8 mouse cellular contexts compared by ENCODE assay signal in genomic region chr12:69485652-69486651, GRCm38 (mm10).
A peak's percentile ranks its signal among the peaks of the same experiment; 100 is the strongest.
DNase-seq lines count a peak whose midpoint lies in the region; ATAC-seq and TF ChIP-seq lines count a peak whose summit lies in the region.

No protein-coding gene starts in this region.

- WGBS in heart, embryonic 15.5 days: 35% methylated on average over 14 of the region's 14 CpGs
- WGBS in kidney, postnatal 0 days: 32% methylated on average over 14 of the region's 14 CpGs
- 15% methylated on average over 14 of the region's 14 CpGs for WGBS in macrophage (ENCODE audit: missing documents)

- no peaks in the 10 kb centered on the region for H3K36me3 ChIP-seq in heart, embryonic 15.5 days
- H3K36me3 ChIP-seq in kidney, postnatal 0 days (ENCODE audit: insufficient read depth, low read length): no peaks in the 10 kb centered on the region
- H3K36me3 ChIP-seq in macrophage (ENCODE audit: inconsistent target): no peaks in the 10 kb centered on the region

- H3K9ac ChIP-seq in heart, embryonic 15.5 days: no peak overlapping the region
- no peak overlapping the region for H3K9ac ChIP-seq in kidney, postnatal 0 days (ENCODE audit: low read depth, low read length)

- ATAC-seq in heart, embryonic 15.5 days (replicated peaks; ENCODE audit: insufficient number of reproducible peaks, insufficient read depth, low FRiP score, low read depth): no peak; the same call in 1 of the 2 replicates
- ATAC-seq in kidney, postnatal 0 days (replicated peaks; ENCODE audit: low FRiP score, low read depth): no peak; the same call in 1 of the 2 replicates

- peak overlapping the region; percentile 31 for H3K4me2 ChIP-seq in heart, embryonic 15.5 days
- H3K4me2 ChIP-seq in kidney, postnatal 0 days (ENCODE audit: low read length): no peak overlapping the region; the same call in 1 of the 2 replicates

- no peak overlapping the region for H3K27ac ChIP-seq in heart, embryonic 15.5 days
- no peak overlapping the region for H3K27ac ChIP-seq in kidney, postnatal 0 days
- H3K27ac ChIP-seq in macrophage: peak overlapping the region; percentile 89

- peaks cover 8% of the 10 kb centered on the region for H3K4me1 ChIP-seq in heart, embryonic 15.5 days (replicated peaks)
- no peaks in the 10 kb centered on the region for H3K4me1 ChIP-seq in kidney, postnatal 0 days (replicated peaks; ENCODE audit: insufficient read depth, low read length)

- H3K4me3 ChIP-seq in heart, embryonic 15.5 days: no peak overlapping the region
- no peak overlapping the region for H3K4me3 ChIP-seq in kidney, postnatal 0 days (replicated peaks; ENCODE audit: low read depth, low read length)
- no peak overlapping the region for H3K4me3 ChIP-seq in macrophage (ENCODE audit: inconsistent target)

- H3K27me3 ChIP-seq in heart, embryonic 15.5 days: no peaks in the 10 kb centered on the region
- no peaks in the 10 kb centered on the region for H3K27me3 ChIP-seq in kidney, postnatal 0 days (ENCODE audit: insufficient read depth, low read length)

- H3K9me3 ChIP-seq in heart, embryonic 15.5 days (replicated peaks): no peaks in the 10 kb centered on the region
- 0 out of 2 replicates have a peak, but pooled peaks cover 4% of the 10 kb centered on the region for H3K9me3 ChIP-seq in kidney, postnatal 0 days (replicated peaks; ENCODE audit: low read length)

- intact Hi-C loops in left cerebral cortex, postnatal 4 days (cut with DNase I): no loop called here

- peak; percentile 17 for DNase-seq in left cerebral cortex, adult 11 months (ENCODE audit: low spot score)
- DNase-seq in left cerebral cortex, postnatal 4 days: no peak
- DNase-seq in embryo, embryonic 9.5 days (ENCODE audit: extremely low spot score): peak; percentile 56
- DNase-seq in kidney, postnatal 0 days (ENCODE audit: low spot score): peak; percentile 60
- peak; percentile 53 to 55 for DNase-seq in right cerebral cortex, postnatal 10 days (ENCODE audit: low spot score in 2 of 2)
- DNase-seq in urinary bladder, postnatal 4 days (ENCODE audit: low spot score in 2 of 2): no peak

- no peak for TF ChIP-seq CTCF in kidney, postnatal 0 days (IDR thresholded peaks at IDR 0.05; ENCODE audit: low read depth)

- H3K79me2 ChIP-seq in macrophage (ENCODE audit: inconsistent target): no peaks in the 10 kb centered on the region

Comparison
In these comparisons a context has a peak if more than half of its experiments do, and no peak if none do; other contexts are left out.
1. DNase-seq: peak in left cerebral cortex, adult 11 months (single experiment), embryo, embryonic 9.5 days (single experiment), kidney, postnatal 0 days (single experiment) and right cerebral cortex, postnatal 10 days (2 of 2); none in left cerebral cortex, postnatal 4 days (single experiment) and urinary bladder, postnatal 4 days (0 of 2).